Mouse (Mus musculus) forebrain, embryonic 13.5 days (tissue): ENCODE measurements around the gene Sowahb. TPM values are rescaled to one million over a fixed set of nuclear protein-coding genes. Genes with fewer than 3 reads are reported as not detected.

Source experiments
- ATAC-seq: fragments of 200-750 bp; cut with Nextera tagmentation; 2 replicates; pipeline ENCODE4 v1.8.0; 2017
- H3K27ac ChIP-seq: fragments of 300-500 bp; sonication (generic); 2 replicates; pipeline ENCODE4 v1.5.1; 2015; ENCODE audit warnings: inconsistent platforms, mild to moderate bottlenecking, moderate library complexity
- H3K27me3 ChIP-seq: fragments of 300-500 bp; sonication (generic); 2 replicates; pipeline ENCODE4 v1.6.1; 2015; ENCODE audit warnings: mild to moderate bottlenecking, inconsistent platforms
- H3K36me3 ChIP-seq: fragments of 300-500 bp; sonication (generic); 2 replicates; pipeline ENCODE4 v1.6.1; 2015; ENCODE audit warnings: mild to moderate bottlenecking, inconsistent platforms; ENCODE audit not compliant: poor library complexity, severe bottlenecking
- H3K4me1 ChIP-seq: fragments of 300-500 bp; sonication (generic); 2 replicates; pipeline ENCODE4 v1.6.1; 2015; ENCODE audit warnings: inconsistent platforms
- H3K4me2 ChIP-seq: fragments of 300-500 bp; sonication (generic); 2 replicates; pipeline ENCODE4 v1.6.1; 2015; ENCODE audit warnings: inconsistent platforms, mild to moderate bottlenecking, moderate library complexity
- H3K4me3 ChIP-seq: fragments of 300-500 bp; sonication (generic); 2 replicates; pipeline ENCODE4 v1.5.1; 2015; ENCODE audit warnings: mild to moderate bottlenecking, inconsistent platforms
- H3K9ac ChIP-seq: fragments of 300-500 bp; sonication (generic); 2 replicates; pipeline ENCODE4 v1.6.1; 2015; ENCODE audit warnings: mild to moderate bottlenecking, inconsistent platforms
- H3K9me3 ChIP-seq: fragments of 300-500 bp; sonication (generic); replicated peaks from 2 replicates; pipeline ENCODE4 v1.6.1; 2016; ENCODE audit warnings: inconsistent platforms
- WGBS: fragments of 180-500 bp; shearing (Covaris S2); methylation state at CpG from one replicate; pipeline ENCODE4 v1.1.7; 2015; 5-methylcytosine and 5-hydroxymethylcytosine counted together
- polyA plus RNA-seq: library from polyadenylated mRNA; unstranded; fragments of >200 nt; fragmentation: Nextera tagmentation; extraction: Ambion mirVana; gene quantifications from 2 replicates; pipeline ENCODE4 v1.2.1, GENCODE M21; 2015

The Sowahb gene
- polyA plus RNA-seq, 1 experiment from 2014 or later = not detected

DNA sequence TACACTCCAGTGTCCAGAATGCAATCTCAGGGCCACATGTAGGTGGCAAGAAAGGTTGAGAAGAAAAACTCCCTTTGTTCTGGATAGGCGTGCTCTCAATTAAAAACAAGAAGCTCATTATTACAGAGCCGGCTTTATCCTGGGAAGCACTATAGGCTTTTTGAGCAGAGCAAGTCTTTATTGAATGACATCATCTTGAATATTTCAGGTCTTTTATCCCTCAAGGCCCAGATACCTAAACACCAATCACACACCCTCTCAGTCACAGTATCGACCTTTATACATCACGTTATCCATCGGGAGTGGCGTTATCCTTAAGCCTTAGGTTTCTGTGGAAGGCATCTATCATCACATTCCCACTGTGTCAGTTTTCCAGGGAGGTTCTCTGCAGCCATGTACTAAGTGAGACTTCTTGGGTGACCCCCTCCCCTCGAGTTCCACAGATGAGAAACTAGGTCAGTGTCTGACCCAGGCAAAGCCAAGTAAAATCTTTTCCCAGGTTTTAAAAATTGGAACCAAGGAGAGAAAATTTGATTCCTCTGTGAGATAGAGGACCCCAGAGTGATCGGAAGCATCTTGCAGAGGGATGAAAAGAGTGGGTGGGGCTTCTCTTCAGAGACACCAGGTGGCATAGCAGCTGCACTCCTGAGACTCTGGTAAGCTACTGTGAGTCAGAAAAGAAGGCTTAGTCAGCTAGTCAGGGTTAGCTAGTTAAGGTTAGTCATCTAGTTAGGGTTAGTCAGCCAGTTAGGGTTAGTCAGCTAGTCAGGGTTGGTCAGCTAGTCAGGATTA, 9.0 kb upstream of the Sowahb start:
- Histone ChIP-seq H3K27ac (no peak overlapping the region), H3K9ac (no peak overlapping the region), H3K9me3 (no peaks in the 10 kb centered on the region), H3K4me3 (no peak overlapping the region), H3K4me2 (no peak overlapping the region), H3K4me1 (peaks cover 10% of the 10 kb centered on the region), H3K36me3 (no peaks in the 10 kb centered on the region), H3K27me3 (peaks cover 10% of the 10 kb centered on the region)
- peak; percentile 66 for ATAC-seq
- 24% methylated on average over 8 of the region's 8 CpGs for WGBS

- no peak for ATAC-seq
- 81% methylated on average over 9 of the region's 9 CpGs for WGBS
These were observed 7.1 kb upstream of the Sowahb start for GRCm38 (mm10) chr5:93051951-93052350.

DNA sequence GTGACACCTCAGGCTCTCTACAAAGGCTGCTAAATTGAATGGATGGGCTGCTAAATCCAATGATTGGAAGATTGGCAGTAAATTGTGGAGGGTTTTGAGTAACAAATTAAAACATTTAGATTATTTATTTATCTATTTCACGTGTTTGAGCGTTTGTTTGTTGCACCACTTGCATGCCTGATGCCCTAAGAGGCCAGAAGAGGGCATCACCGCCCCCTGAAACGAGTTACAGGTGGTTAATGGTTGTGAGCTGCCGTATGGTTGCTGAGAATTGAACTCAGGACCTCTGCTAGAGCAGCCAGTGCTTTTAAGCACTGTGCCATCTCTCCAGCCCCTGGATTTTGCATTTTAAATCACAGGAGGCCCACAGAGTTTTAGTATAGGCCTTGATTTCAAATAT, 6.2 kb upstream of the Sowahb start:
- Histone ChIP-seq H3K9me3 (no peaks in the 10 kb centered on the region), H3K4me1 (peaks cover 10% of the 10 kb centered on the region), H3K27ac (no peak overlapping the region), H3K27me3 (peaks cover 36% of the 10 kb centered on the region), H3K9ac (no peak overlapping the region), H3K36me3 (no peaks in the 10 kb centered on the region), H3K4me3 (no peak overlapping the region), H3K4me2 (no peak overlapping the region)
- no peak for ATAC-seq
- WGBS = 53% methylated on average over 5 of the region's 5 CpGs

More at GRCm38 (mm10) chr5:93051951-93052350, 7.1 kb upstream of the Sowahb start:
- Histone ChIP-seq H3K4me3 (no peak overlapping the region), H3K27ac (no peak overlapping the region), H3K9me3 (no peaks in the 10 kb centered on the region), H3K4me1 (peaks cover 10% of the 10 kb centered on the region), H3K9ac (no peak overlapping the region), H3K4me2 (no peak overlapping the region), H3K27me3 (peaks cover 27% of the 10 kb centered on the region), H3K36me3 (no peaks in the 10 kb centered on the region)

GRCm38 (mm10) chr5:93049971-93050370, 5.1 kb upstream of the Sowahb start:
- WGBS = 78% methylated on average over 1 of the region's 1 CpGs
- Histone ChIP-seq H3K4me3 (no peak overlapping the region), H3K27me3 (peaks cover 47% of the 10 kb centered on the region), H3K9ac (no peak overlapping the region), H3K36me3 (no peaks in the 10 kb centered on the region), H3K27ac (no peak overlapping the region), H3K4me1 (peaks cover 16% of the 10 kb centered on the region), H3K9me3 (no peaks in the 10 kb centered on the region), H3K4me2 (no peak overlapping the region)
- no peak for ATAC-seq

DNA sequence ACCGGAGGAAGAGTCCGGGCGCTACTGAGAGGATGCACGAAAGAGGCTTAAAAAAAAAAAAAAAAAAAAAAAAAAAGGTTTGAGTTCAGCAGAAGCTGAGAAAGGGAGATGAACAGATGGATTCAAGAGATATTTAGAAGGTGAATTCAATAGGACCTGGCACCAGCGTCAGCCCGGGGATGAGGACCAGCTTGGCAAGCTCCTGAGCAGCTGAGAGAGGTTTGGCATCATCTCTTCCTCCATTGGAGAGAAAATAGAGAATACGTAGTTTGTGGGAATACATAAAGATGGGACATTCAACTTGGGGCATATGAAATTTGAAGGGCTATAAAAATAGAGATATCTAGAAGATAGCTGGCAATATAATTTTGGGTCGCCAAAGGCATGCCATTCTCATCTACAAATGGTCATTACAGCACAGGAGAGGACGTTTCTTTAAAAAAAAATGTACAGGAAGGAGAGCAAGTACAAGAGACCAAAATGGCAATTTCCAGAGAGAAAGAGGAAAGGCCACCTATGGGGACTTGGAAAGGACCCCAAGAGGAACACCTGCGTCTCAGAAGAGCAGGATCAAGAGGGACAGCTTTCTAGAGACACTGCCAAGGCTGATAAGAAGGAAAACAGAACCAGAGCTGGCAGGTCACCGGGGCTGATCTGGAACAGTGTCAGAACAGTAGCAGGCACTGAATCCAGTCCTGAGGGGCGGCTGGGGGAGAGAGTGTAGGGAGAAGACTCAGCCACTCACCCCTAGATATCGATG, 3.8 kb upstream of the Sowahb start:
- Histone ChIP-seq H3K36me3 (no peaks in the 10 kb centered on the region), H3K4me1 (peaks cover 23% of the 10 kb centered on the region), H3K4me3 (no peak overlapping the region), H3K9me3 (no peaks in the 10 kb centered on the region), H3K27me3 (peaks cover 60% of the 10 kb centered on the region), H3K9ac (no peak overlapping the region), H3K4me2 (no peak overlapping the region), H3K27ac (no peak overlapping the region)
- ATAC-seq = no peak
- WGBS = 66% methylated on average over 13 of the region's 13 CpGs

DNA sequence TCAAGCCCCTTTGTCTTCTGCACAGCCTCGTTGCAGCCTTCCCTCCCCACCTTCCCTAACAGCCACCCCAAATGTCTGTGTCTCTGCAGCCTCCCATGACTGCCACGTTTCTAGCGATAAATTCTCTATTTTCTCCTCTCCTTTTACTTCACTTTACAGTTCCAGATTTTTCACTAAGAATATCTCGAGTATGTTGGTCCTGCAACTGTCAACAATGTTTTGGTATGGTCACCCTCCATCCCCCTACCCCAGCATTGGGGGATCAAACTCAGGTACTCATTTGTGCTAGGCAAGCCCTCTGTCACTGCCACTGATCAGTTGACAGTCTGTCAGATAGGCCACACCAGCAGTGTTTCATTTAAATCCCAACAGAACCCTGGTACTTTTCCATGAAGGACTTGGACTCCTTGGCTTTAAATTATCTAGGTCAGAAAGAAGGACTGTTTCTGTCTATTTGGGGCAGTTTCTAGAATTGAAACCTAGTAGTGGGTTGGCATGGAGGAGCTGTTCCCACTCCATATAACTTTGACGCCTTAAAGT, 1.6 kb upstream of the Sowahb start:
- Histone ChIP-seq H3K27ac (no peak overlapping the region), H3K9me3 (no peaks in the 10 kb centered on the region), H3K27me3 (peaks cover 83% of the 10 kb centered on the region), H3K4me3 (no peak overlapping the region), H3K4me2 (no peak overlapping the region), H3K4me1 (peaks cover 20% of the 10 kb centered on the region), H3K9ac (no peak overlapping the region), H3K36me3 (no peaks in the 10 kb centered on the region)
- WGBS = 23% methylated on average over 5 of the region's 5 CpGs
- ATAC-seq = no peak

DNA sequence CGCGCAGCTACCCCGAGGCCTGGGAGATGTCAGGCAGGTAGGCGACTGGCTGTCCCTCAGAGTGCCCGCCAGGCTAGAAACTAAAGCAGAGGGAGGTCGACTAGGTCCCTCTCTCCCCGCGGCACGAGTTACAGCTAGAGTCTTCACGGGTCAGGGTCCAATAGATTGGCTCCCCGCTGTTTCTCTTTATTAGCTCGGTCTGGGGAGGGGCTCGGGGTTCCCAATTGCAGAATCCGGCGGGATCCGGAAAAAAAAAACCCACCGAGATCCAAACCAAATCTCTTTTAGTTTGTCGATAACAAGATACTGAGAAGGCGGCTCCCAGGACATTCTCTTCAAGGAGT, 521 bp upstream of the Sowahb start:
- Histone ChIP-seq H3K27me3 (peaks cover 89% of the 10 kb centered on the region), H3K9me3 (no peaks in the 10 kb centered on the region), H3K36me3 (no peaks in the 10 kb centered on the region), H3K4me3 (peak overlapping the region; percentile 51), H3K4me2 (peak overlapping the region; percentile 96), H3K9ac (peak overlapping the region; percentile 55), H3K4me1 (peaks cover 20% of the 10 kb centered on the region), H3K27ac (no peak overlapping the region)
- no peak; the same call in 1 of the 2 replicates for ATAC-seq
- under 1% methylated on average over 19 of the region's 19 CpGs for WGBS

DNA sequence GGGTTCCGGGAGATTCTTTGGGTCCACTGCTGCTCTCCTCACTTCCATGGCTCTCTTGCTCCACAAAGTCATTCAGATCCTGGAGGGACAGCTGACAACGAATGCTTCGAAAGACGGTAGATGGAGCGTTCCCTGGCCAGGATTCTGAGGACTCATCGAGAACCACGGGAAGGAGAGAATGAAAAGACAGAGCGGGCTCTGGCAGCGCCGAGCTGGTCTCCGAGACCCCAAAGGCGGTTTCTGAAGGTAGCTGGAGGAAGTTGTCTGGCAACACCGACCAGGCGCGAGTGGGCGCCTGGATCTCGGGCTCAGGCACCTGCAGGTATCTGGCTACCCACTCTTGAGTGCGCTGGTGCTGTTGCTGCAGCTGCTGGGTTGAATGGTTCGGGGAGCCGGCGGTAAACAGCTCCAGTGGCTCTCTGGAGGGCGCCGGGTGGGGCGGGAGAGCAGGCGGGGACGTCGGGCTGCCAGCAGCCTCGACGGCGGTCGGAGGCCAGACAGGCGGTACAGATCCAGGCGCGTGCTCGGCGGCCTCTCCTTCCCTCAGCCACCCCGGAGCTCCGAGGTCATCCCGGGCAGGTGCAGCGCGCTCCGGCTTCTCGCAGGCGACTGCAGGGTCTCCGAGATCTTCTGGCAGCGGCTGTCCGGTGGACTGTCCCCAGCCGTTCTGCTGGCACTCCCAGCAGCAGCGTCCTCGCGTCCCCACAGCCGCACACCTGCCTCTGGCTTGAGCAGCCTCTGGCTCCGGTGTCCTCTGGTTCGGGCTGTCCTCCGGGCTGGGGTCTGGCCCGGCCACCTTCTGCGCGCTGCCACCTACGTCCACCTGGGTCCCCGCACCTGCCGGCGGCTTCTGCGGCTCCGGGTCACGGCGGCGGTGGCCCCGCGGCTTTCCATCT, 886 bp downstream of the Sowahb start:
- H3K4me2 ChIP-seq = peak overlapping the region; percentile 96
- H3K4me1 ChIP-seq = peaks cover 20% of the 10 kb centered on the region
- H3K36me3 ChIP-seq = no peaks in the 10 kb centered on the region
- WGBS = 3% methylated on average over 60 of the region's 69 CpGs
- no peak overlapping the region for H3K27ac ChIP-seq
- H3K27me3 ChIP-seq = peaks cover 84% of the 10 kb centered on the region
- ATAC-seq = peak; percentile 22; the same call in 1 of the 2 replicates
- H3K9ac ChIP-seq = peak overlapping the region; percentile 55; the same call in 1 of the 2 replicates
- no peaks in the 10 kb centered on the region for H3K9me3 ChIP-seq
- peak overlapping the region; percentile 51 for H3K4me3 ChIP-seq

DNA sequence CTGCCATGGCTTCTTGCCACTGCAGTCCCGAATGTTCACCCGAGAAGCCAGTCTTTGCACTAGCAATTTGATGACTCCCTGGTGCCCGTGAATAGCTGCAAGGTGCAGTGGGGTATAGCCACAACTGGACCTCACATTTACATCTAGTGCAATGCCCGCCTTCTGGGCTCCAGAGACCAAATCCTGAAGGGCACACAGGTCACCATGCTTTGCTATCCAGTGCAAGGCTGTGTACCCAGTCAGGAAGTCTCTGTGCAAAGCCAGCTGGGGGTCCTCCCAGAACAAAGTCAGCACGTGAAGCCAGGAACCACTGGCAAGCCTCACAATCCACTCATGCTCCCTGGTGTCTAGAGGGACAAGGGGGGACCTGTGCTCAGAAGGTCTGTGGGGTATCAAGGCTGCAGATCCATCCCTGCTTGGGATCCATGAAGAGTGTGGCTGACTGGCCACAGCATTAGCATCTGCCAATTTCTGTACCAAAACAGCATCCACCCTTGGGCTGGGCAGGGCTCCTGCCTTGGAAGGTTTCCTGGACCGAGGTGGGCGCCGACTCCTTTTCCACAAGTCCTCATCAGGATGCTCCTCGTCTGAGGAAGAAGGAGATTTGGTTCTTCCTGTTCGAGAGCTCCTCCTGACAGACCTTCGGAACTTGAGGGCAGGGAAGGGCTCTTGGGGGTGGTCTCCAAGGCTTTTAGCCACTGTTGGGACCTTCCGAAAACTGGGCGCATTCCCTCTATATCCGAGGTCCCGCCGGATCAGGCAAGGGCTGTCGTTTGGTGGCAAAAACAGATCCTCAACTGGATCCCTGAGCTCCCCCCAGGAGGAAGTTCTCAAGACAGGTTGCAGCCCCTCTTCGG, 1.8 kb downstream of the Sowahb start:
- no peak for ATAC-seq
- WGBS = 41% methylated on average over 18 of the region's 18 CpGs
- Histone ChIP-seq H3K27ac (no peak overlapping the region), H3K36me3 (no peaks in the 10 kb centered on the region), H3K27me3 (peaks cover 75% of the 10 kb centered on the region), H3K9ac (no peak overlapping the region), H3K4me3 (peak overlapping the region; percentile 51; the same call in 1 of the 2 replicates), H3K9me3 (no peaks in the 10 kb centered on the region), H3K4me1 (peaks cover 20% of the 10 kb centered on the region), H3K4me2 (peak overlapping the region; percentile 96; the same call in 1 of the 2 replicates)

DNA sequence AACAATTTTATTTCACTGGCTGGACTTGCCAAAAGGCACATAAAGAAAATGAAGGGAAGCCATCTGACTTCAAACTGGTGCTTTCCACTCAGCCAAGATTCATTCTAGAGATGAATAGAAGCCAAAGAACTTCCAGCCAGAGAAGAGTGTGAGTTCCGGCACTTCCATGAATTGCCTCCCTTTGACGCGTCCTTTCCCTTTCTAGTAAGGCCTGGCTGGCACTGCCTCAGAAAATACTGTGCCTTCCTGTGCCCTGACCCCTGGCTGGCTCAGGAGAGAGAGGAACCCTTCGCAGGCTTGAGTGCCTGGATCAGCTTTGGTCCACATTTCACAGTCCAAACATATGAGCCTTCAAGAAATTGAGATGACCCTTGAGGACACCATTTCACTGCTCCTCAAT, 2.8 kb downstream of the Sowahb start:
- Histone ChIP-seq H3K27me3 (peaks cover 66% of the 10 kb centered on the region), H3K9me3 (no peaks in the 10 kb centered on the region), H3K4me2 (no peak overlapping the region), H3K27ac (no peak overlapping the region), H3K36me3 (no peaks in the 10 kb centered on the region), H3K4me3 (no peak overlapping the region), H3K4me1 (peaks cover 20% of the 10 kb centered on the region), H3K9ac (no peak overlapping the region)
- WGBS = 72% methylated on average over 4 of the region's 4 CpGs
- ATAC-seq = no peak

- no peak for ATAC-seq
- Histone ChIP-seq H3K9me3 (no peaks in the 10 kb centered on the region), H3K4me3 (no peak overlapping the region), H3K36me3 (no peaks in the 10 kb centered on the region), H3K27me3 (peaks cover 58% of the 10 kb centered on the region), H3K4me2 (no peak overlapping the region), H3K27ac (no peak overlapping the region), H3K4me1 (peaks cover 20% of the 10 kb centered on the region), H3K9ac (no peak overlapping the region)
- WGBS = 68% methylated on average over 3 of the region's 3 CpGs
These were observed 3.5 kb downstream of the Sowahb start for GRCm38 (mm10) chr5:93041276-93041675.
